Mouse (Mus musculus) natural killer cell, adult 2 months (primary cell): ENCODE data around the gene Exosc2.

Experiments
- DNase-seq, 2 experiments: peaks; one replicate each; pipeline ENCODE4 v3.0.0; 2022; ENCODE audit warnings: low spot score in 2 of 2

Gene Exosc2

DNA sequence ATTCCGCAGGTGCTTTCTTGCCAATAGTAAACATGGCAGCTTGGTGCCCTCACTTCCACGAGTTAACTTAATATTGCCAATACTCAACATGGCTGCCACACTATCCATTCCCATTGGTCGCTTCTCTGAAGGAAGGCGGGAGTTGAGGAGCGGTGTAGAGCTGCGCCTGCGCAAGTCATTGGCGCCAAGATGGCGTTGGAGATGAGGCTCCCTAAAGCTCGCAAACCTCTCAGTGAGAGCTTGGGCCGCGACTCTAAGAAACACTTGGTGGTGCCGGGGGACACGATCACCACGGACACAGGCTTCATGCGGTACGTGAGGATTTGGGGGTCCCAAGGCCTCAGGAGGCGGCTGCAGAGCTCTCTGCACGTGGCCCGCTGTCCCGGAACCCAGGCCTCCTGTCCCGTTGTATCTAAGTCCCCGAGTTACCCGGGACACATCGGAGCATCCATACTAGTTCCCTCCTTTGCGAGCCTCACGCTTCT, at the start of gene Exosc2:
TSS of gene Exosc2 (plus strand) at position 165 of the 485 bp plus-strand sequence.
- peak; percentile 87 to 89 for DNase-seq

DNA sequence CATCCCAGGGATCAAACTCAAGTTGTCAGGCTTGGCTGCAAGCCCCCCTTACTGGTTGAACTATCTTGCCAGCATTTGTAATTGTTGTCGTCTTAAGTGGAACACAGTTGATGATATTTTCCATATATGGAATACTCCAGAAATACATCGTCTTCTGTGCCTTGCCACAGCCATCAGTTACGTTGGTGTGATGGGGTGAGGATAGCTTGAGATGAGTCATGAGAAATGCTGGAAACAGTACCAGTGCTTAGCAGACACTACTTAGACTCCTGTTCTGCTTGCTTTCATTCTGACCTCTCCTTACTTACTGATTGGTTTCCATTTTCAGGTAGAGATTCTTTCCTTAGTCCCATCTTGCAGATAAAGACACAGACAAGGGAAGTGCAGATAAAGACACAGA, 37.0 kb upstream of the Exosc2 start:
- DNase-seq: no peak

DNA sequence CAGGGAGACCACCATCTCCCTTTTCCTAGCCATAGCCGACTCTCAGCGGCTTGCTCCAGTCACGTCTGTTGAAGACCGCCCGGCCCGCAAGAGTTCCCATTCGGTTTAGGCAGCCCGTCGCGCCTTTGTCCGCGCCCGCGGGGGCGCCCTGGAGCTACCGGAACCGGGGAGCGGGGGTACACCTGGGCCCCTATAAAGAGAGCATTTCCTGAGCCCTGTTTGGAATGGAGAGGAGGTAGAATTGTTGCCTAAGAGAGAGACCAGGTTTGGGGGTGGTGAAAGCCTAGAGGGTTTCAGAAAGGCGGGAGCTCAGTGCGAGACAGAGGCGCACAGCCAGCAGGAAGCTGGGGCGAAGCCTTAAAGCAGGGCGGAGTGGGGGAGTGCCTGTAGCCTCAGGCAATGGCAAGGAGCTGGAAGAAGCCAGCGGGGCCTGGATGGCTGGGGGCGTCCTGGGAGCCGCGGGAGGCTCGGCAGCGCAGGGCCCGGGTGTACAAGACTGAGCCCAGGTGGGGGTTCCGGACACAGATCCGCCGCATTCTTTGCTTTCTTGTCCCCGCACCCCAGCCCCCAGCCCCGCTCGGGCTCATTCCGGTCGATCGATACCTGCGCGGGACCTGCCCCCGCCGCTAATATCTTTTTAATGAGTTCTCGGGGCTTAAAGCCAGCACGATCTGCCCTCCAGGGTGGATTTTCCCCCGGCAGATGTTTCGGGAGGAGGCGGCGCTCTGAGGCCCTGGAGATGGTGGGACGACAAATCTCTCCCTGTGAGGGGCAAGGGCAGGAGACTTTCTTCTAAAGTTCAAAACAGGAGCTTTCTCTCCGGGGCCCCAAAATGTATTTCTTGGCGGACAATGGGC, 35.0 kb upstream of the Exosc2 start:
- DNase-seq: no peak

DNA sequence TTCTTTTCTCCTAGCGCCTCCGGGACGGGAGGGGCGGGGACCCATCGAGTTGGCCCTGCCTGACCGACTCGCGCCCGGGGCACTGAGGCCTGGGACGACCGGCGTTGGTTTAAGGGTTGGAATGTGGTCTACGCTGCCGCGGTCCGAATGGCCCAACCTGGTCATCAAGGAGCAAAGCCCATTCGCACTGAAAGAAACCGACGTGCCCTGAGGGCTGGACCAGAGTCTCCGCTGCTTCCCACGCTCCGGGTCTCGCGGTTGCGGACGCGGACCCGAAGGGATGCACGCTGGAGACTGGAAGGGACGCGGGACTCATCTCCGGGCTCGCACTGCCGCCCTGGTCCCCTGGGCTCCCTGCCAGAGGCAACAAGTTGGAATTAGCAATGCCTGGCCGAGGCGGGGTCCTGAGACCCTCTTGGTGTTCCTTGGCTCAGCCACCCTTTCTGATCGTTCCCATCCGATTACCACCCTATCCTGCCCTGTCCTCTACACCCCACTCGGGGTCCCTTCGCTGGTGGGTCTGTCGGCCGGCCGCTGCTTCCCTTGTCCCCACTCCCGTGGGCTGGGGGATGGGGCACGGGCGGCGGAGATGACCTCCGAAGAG, 34.3 kb upstream of the Exosc2 start:
- DNase-seq: no peak

DNA sequence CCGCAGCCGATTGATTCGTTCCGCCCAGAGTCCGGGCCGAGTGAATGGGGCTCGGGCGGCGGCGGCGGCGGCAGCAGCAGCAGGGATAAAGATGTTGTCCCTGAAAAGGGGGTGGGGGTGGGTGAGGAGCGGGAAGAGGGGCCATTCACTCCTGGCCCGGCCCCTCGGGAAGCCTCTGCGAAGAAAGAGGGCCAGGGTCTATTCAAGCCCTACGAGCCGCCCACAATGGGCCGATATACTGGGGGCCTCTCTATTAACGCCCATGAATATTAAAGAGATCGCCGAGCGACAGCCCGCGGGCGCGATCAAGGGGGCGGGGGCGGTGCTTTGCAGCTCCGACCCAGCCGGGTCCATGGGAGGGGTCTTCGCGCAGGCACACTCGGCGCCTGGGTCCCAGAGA, 33.8 kb upstream of the Exosc2 start:
- DNase-seq: no peak

DNA sequence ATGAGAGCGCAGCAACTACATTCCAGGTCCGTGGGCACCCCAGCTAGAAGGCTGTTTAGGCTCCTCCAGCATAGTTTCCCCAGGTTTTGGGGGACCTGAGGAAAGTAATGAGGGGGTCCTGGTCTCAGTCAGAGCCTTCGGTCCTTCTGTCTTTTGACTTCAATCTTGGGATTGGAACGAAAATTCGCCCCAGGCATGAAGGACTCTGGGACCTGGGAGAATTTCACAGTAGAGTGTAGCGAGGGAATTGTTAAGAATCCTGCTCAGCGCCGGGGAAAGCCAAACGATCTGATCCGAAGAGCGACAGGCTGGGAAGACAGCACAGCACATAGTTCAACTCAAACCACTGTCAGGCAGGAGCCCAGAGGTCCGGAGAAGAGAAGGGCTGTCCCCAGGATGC, 33.2 kb upstream of the Exosc2 start:
- no peak for DNase-seq

DNA sequence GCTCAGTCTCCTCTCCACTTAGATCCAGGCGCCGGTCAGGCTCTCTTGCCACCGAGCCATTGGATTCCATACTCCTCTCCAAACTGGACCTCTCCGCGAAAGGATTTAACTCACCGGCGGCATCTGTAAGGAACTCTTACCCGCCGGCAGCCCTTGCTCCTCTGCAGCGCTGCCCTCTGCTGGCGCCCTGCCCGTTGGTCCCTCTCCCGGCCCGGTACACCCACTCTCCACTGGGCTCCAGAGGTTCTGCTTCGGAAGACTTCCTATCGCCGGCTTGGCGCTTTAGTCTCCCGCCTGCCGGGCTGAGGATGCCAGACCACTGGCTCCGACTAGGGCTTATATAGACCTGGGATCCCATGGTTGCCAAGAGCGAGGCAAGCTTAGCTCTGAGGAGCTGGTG, 32.7 kb upstream of the Exosc2 start:
- no peak for DNase-seq

DNA sequence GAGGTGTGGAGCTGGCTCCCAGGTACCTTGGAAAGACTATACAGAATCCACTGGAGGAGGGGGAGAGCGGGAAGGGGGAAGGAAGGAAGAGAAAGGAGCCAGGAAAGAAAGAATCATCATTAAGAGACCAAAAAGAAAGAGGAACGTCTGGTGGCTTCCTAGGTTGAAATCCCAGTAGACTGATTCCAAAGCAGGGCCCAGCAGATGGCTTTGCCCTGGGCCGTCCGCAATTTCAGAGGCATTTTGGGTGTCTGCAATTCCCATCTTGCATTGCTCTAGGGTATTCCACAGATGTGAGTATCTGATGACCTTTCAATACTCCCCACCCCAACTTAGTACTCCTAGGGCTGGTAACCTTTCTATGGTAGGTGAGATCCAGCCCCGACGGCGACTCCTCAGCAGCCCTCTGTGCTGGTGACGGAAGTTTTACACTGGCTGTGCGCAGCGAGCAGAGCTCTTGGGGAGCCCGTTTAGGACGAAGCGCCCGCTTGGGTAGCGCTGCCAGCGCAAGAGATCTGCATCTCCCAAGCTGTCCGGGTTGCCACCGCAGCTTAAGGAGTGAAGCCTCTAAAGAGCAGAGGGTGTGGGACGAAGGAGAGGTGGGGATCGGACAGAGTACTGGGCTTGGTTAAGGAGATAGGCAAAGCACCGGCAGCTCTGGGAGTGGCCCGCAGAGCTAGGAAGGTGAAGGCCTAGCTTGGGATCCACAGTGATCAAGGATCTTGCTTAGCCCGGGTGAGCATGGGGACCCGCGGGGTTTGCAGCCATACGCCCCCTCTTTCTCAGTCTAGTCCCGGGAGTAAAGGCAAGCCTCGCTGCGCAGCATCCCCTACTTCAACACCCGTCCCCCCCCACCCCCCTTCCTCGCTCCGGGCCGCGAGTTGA, 31.7 kb upstream of the Exosc2 start:
- DNase-seq: no peak

DNA sequence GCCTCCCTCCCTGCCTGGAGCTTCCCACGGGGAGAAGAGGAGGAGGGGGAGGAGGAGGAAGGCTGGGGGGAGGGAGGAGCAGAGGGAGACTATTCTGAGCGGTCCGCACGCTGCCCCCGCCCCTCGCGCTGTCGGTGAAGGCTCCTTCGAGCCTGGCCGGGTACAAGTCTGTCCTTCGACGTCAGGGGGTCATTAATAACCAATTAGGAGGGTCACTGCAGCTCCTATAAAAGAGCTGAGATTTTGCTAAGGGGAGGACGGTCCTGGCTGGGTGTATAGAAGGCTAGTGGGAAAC, 31.1 kb upstream of the Exosc2 start:
- DNase-seq: no peak

DNA sequence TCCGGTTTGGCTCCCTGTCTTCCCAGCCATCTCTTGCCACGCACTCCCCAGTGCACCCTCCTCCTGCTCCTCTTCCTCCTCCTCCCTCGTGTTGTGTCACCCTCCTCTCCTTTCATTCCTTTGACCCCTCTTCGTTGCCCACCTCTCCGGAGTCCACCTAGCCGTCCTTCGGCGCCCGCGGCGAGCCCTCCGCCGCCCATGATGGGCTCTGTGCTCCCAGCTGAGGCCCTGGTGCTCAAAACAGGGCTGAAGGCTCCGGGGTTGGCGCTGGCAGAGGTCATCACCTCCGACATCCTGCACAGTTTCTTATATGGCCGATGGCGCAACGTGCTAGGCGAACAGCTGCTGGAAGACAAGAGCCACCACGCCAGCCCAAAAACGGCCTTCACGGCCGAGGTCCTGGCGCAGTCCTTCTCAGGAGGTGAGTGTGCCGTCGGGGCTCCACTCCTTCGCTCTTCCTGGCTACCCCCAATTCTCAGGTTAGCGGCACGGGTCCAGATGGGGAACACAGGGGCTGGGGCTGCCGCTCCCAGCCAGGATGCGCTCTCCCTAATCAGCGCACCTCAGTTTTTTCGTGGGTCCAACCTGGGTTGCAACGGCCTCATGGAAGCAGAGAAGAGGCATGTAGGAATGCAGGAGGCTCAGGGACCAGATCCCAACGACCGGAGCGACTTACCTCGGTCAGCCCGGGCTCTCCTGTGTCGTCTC, 30.5 kb upstream of the Exosc2 start, which contains the start of gene Prdm12:
TSS of gene Prdm12 (plus strand) at position 137 of the 708 bp plus-strand sequence.
- no peak for DNase-seq

DNA sequence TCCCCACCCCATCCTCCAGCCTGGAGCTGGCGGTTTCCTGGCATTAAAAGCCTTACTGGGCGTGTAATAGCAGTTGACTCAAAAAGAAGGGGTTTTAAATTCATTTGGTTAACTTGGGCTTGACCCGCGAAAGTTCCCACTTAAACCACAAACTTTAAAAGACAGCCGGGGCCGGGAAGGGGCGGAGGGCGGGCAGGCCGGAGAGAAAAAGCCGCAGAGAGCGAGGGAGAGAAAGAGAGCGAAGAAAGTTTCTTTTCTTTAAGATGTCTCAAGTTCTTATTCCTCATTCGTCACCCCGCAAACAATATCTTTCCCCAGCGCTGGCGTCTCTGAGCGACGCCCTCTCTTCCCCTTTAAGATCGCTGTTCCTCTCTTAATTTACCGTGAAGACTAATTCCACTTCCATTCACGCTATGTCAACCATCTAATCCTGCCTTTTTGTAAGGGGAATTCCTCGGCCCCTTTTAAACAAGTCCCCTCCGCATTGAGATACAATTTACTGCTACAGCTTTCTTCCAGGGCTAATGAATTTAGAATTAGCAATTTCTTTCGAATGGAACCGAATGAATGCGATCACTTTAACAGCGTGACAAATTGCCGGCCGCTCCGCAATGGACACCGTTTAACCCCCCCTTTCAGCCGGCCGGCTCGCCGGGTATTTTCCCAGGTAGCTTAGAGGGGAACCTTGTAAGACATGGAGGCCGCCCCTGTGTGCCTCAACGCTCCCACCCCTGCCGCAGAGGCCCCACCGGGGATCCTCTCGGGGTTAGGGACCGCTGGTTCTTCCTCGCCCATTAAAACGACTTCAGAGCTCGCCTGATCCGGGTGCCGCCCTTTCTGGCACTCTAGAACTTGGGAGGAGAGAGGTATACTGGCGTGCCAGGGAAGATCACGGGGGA, 29.7 kb upstream of the Exosc2 start:
- no peak for DNase-seq

DNA sequence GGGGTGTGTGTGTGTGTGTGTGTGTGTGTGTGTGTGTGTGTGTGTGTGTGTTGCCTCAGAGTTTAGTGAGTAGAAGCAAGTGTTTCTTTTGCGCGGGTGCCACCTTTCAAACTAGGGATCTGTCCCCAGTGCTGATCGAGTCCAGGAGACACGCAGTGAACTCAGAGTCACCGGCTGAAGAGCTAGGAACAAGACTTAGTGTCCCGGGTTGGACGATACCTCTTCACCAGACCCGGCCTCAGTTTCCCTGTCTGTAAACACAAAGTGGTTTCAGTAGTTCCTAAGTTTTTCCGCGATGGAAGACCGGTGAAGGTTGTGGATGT, 29.0 kb upstream of the Exosc2 start:
- DNase-seq: no peak

DNA sequence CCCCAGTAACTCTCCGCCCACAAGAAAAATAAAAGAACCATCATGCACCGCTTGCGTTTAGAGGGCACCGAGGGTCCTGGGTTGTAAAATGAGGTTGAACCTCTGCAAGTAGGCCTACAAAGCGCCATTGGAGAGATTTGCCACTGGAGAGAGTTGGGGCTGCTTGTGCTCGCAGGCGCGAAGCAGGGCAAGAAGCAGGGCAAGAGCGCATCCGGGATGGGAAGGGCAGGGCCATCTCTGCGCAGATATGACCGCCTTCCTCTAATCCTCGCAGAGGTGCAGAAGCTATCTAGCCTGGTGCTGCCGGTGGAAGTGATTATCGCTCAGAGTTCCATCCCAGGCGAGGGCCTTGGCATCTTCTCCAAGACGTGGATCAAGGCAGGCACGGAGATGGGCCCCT, 28.6 kb upstream of the Exosc2 start:
- no peak for DNase-seq

DNA sequence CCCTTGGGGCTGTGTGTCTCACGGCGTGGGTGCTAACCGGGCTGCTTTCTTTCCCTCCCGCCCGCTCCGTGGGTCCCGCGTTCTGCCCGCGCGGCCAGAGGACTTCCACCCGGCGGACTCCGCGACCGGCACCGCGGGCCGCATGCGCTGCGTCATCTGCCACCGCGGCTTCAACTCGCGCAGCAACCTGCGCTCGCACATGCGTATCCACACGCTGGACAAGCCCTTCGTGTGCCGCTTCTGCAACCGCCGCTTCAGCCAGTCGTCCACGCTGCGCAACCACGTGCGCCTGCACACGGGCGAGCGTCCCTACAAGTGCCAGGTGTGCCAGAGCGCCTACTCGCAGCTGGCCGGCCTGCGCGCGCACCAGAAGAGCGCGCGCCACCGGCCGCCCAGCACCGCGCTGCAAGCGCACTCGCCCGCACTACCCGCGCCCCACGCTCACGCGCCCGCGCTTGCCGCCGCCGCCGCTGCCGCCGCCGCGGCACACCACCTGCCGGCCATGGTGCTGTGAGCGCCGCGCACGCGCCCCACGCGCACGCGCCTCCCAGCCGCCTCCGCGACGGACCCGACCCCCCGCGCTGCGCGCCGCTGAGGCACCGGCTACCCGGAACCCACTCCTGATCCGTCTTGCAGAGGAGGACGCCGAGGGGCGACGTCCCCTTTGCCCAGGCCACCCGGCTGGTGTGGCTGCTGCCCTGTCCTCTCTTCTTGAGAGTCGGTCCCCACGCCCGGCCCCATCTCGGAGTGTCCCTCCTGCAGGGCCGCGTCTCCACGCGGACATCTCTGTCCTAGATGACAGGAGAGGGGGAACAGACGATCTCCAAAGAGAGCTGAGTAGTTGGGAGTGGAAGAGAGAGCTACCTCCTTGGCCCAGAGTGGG, 16.3 kb upstream of the Exosc2 start:
- DNase-seq: no peak

DNA sequence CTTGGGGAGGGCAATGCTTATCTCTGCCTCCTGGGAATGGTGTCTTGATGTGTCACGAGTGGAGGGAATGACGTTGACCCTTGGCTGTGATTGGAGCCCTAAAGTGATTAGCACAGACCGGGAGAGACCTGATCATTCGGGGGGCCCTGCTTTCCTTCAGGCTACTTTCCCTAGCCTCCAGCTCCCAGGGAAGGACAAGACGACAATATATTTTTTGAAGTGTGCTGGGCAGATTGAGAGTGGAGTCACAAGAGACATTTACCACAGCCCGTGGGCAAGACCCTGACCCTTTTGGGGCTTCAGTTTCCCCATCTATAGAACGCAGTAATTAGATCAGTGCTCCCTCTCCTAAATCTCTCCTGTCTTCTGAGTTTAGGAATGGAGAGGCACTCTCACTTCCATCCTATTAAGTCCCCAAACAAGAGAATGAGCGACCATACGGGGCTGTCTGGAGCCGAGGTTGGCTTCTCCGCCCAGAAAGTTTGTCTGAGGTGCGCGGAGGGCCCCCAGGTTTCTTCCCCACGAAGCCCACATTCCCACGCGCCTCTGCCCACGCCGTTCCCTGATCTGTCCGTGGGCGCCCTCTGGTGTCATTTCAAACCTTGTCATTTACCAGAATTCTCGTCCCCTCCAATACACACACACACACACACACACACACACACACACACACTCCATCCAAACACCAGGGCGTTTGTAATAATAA, 15.5 kb upstream of the Exosc2 start:
- DNase-seq: no peak

DNA sequence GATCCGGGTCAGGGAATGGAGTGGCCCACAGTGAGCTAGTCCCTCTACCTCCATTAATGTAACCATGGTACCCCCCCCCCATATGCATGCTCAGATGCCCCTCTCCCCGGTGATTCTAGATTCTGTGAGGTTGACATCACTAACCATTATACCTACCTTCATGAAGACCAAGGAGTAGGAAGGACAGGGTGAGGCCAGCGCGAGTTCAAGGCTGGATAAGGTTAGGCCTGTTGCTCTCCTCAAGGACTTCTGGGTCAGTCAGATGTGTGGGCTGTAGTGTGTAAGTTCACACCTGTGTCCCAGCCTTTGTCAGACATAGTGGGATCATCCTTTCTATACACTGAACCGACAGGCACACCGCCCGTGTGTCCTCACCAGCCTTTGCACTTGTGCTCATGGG, 14.1 kb upstream of the Exosc2 start:
- no peak for DNase-seq

DNA sequence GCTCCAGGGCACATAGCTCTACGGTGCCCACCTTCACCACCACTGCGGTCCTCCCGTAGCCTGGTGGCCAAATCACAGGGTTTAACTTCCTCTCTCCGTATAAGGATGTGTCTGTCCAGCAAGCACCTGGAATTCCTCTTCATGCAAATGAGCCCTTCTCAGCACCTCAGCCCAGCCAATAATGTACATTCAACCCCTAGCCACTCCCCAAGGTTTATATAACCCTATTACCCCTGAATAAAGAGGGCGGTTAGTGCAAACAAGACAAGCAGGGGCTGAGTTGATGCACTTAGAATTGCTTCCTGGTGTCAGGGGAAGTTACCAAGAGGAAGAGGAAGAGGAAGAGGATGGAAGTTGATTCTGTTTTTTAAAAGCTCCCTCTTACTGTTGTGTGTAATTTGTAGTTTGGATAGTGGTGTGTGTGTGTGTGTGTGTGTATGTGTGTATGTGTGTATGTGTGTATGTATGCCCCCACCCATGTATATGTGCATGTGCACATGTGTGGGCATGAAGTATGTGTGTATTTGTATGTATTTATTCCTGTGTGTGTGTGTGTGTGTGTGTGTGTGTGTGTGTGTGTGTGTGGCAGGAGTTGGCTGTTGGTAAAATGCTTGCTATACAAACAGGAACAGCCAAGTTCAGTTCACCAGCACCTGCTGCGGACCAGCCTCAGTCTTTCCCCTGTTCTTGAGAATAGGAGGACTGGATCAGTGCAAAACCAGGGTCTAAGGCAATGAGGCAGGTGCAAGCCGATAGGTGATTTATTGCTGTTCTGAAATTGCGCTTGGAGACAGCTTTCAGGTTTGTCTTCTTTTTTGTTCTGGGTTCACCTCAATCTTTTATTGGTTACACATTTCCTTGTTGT, 7.3 kb upstream of the Exosc2 start:
- DNase-seq: no peak

DNA sequence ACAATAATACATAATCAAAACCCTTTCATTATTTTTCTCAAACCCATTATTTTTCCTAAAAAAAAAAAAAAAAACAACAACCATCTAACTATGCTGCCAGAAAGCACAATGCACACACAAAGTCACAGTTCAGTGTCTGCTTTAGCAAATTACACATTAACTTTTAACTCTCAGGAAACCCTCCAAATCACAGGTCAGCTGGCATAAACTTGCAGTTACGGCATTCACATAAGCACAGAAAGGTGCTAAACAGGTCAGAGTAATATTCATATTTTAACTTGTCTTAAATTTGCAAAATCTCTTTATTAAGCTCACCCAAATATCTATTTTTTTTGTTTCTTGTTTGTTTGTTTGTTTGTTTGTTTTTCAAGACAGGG, 6.7 kb upstream of the Exosc2 start:
- DNase-seq: no peak
